Mouse (Mus musculus): Measurements from ENCODE around the gene Aprt.

DNA sequence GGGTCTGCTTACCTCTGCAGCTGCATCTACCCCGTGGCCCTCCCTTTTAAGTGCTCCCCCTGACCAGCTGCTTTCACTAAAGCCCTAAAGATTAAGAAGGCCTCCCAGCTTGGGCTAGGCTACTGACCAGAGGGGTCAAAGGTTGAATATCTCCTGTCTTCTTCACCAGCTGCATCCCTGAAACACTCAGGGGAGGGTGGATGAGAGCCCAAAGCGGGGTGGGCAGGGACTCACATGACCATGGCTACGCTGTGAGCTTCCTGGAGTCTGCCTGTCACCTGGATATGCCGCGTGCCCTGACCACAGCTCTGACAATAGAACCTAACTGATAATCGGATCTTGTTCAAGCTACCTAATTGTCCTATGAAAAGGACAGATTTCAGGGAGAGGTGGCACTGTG is 46.0 kb upstream of the Aprt start, which contains the start of gene Pabpn1l:
- TF ChIP-seq POLR2A (IDR thresholded peaks at IDR 0.05; ENCODE audit: low read depth, low read length) (no peak), CTCF (IDR thresholded peaks at IDR 0.05; ENCODE audit: extremely low read depth, insufficient read depth, insufficient read length, insufficient replicate concordance) (no peak)
